Mouse (Mus musculus) gastrocnemius, postnatal 36 days (tissue): ENCODE results near the gene Zfp260. TPM values are rescaled to one million over a fixed set of nuclear protein-coding genes. Genes with fewer than 3 reads are reported as not detected.
"Not testable (repeated sequence)": the region's sequence is repeated elsewhere in the genome, so short reads cannot be mapped to it uniquely, and the experiment has no call there.

Experiments used
- DNase-seq, 2 experiments: peaks; one replicate each; pipeline ENCODE4 v3.0.0; 2022
- intact Hi-C: fragments of 180-260 bp; cut with DNase I; formaldehyde crosslinking; loops from one replicate; pipeline ENCODE4 v1.15.1; 2025
- microRNA-seq, 2 experiments: library from miRNA; unstranded; fragments of <30 nt; microRNA quantifications; one replicate each; pipeline ENCODE4 v1.2.0; 2021
- total RNA-seq, 2 experiments: library from RNA; stranded (reverse); gene quantifications; 2 replicates each; pipeline ENCODE4 v1.2.3; 2021

Zfp260 gene
- total RNA-seq, 2 experiments from 2014 or later = 25.9 to 28.9 TPM

DNA sequence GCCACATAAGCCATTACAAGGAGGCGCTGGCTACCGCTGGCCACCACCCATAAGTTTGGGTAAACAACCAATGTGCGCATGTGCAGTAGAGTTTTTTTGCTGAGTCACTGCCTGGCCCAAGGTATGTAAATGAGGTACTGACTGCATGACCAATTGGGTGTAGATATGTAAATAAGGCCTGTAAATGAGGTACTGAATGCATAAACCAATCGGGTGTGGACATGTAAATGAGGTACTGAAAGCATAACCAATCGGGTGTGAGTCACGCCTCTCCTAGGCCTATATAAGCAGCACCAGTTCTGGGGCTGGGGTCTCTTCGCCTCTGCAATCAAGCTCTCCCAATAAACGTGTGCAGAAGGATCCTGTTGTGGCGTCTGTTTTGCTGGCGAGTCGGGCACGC, 23.4 kb downstream of the Zfp260 start:
- intact Hi-C loops, DNase-seq: not testable (repeated sequence)

DNA sequence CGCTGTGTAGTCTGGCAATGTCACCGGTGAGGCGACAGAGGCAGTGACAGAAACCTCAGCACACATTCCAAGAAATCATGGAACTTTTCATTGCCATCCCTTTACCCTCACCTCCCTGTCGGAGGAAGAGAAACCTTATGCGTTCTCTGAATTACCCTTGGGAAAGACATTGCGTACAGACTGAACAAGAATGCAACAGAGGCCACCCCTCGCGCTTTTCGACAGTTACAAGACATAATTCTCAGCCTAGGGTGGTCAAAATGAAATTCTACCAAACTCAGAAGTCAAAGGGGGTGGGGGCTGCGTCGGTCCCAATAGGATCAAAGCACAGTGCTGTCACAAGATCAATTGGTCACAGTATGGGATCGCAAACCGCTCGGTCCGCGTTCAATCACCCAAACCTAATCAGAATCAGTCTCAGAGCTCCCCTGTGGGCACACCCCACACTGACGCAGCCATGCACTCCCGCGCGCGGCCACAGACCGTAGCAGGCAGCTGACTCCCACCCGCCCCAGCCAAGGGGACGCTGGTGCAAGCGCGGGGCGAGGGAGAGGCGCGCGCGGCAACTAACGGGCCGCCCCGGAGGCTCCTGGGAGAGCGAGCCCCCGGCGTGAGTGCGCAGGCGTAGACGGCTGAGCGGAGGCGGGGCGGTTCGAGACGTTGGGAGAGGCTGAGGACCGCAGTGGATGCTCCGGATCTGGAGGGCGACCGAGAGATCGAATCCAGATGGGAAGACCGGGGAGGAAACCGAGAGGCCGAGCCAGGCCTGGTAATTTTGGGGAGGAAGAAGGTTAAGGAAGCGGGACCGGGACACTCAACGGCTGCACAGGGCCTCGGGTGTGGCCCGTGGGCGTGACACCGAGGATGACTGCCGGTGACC, 27.0 kb downstream of the Zfp260 start, which contains the start of gene Zfp382:
TSS of gene Zfp382 (plus strand) at position 635 of the 880 bp plus-strand sequence.
- intact Hi-C loops = no loop called here

GRCm38 (mm10) chr7:30122188-30122530, 27.6 kb downstream of the Zfp260 start:
- intact Hi-C loops = no loop called here

More for the DNA sequence above, 27.0 kb downstream of the Zfp260 start, which contains the start of gene Zfp382:
- DNase-seq = peak; percentile 85 to 87

DNA sequence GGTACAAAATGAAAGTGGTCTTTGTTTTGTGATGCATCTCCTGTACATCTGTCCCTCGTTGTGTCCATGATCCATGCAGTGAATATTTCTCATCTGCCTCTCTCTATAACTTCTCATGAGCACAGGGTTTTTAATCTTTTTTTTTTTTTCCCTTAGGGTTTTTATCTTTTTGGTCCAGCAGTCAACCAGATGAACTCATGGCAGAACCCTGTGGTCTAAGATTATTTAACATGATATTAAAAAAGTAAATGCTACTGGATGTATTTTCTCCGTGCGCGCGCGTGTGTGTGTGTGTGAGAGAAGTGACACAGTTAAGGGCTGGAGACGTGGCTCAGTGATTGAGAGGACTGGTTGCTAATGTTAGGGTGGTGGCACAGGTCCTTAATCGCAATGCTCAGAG, 35.3 kb downstream of the Zfp260 start:
- intact Hi-C loops = no loop called here
- no peak for DNase-seq

More at GRCm38 (mm10) chr7:30122188-30122530, 27.6 kb downstream of the Zfp260 start:
- DNase-seq = no peak

GRCm38 (mm10) chr7:30132396-30132795, 37.8 kb downstream of the Zfp260 start:
- DNase-seq = no peak

GRCm38 (mm10) chr7:30136826-30137225, 42.2 kb downstream of the Zfp260 start:
- intact Hi-C loops = no loop called here
- DNase-seq = no peak

More at GRCm38 (mm10) chr7:30132396-30132795, 37.8 kb downstream of the Zfp260 start:
- intact Hi-C loops = no loop called here

GRCm38 (mm10) chr7:30143170-30143554, 48.6 kb downstream of the Zfp260 start:
- DNase-seq = no peak
- intact Hi-C loops = no loop called here

GRCm38 (mm10) chr7:30143555-30144209, 49.1 kb downstream of the Zfp260 start:
- peak; percentile 20 to 34 for DNase-seq
- intact Hi-C loops = no loop called here

DNA sequence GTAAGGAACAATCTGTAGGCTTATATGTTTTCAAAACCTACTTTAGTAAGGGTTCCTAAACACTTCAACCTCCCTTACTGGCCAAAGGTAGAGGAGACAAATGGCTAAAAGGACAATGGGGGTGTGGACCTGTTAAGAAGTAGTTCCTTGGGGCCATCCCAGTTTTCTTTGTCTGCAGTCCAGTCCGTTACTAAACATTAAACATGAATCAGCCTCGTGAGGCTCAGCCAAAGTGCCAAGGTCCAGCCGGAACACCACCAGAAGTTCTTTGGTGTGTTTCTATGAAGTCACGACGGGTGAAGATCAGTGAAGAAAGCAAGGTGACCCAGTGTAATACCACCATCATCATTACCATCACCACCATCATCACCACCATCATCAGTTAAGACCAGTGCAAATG, 52.4 kb downstream of the Zfp260 start:
- no peak for DNase-seq
- intact Hi-C loops = no loop called here

GRCm38 (mm10) chr7:30154040-30154439, 59.5 kb downstream of the Zfp260 start:
- intact Hi-C loops = loop anchor here (10.0 kb wide), 1 partner anchor 49 kb away; no protein-coding TSS in a partner anchor
- no peak for DNase-seq

GRCm38 (mm10) chr7:30155507-30155906, 60.9 kb downstream of the Zfp260 start:
- no peak for DNase-seq
- intact Hi-C loops = loop anchor here (10.0 kb wide), 1 partner anchor 51 kb away; no protein-coding TSS in a partner anchor

Small RNAs within 50 kb of the gene (microRNA-seq; reads per million reads assigned to microRNA genes)
- 0 reads per million in 2 experiments for gene Gm23368

Other genes with a start within 250 kb of the Zfp260 start
- 1 to 10 TPM; 1.2 to 1.9 TPM for gene Zfp940, start 241.1 kb upstream of the Zfp260 start, total RNA-seq
- gene Zfp420, start 234.8 kb upstream of the Zfp260 start, total RNA-seq = 1 to 10 TPM; 2.5 to 2.6 TPM
- 1 to 10 TPM; 6.1 to 7.9 TPM for gene Zfp27, start 188.2 kb upstream of the Zfp260 start, total RNA-seq
- gene Zfp383, start 186.6 kb upstream of the Zfp260 start, total RNA-seq = 1 to 10 TPM; 4.0 to 6.3 TPM
- 1 to 10 TPM; 4.8 to 5.5 TPM for gene Zfp74, start 140.7 kb upstream of the Zfp260 start, total RNA-seq
- 10 to 100 TPM; 15.4 to 18.7 TPM for gene Zfp568, start 110.8 kb upstream of the Zfp260 start, total RNA-seq
- gene Zfp14, start 43.4 kb upstream of the Zfp260 start, total RNA-seq = 1 to 10 TPM; 1.6 to 1.9 TPM
- 1 to 10 TPM; 1.4 to 1.7 TPM for gene Zfp82, start 21.9 kb upstream of the Zfp260 start, total RNA-seq
- not detected for gene Gm26920, start 4.4 kb upstream of the Zfp260 start, total RNA-seq
- gene Zfp566, start 4.2 kb upstream of the Zfp260 start, total RNA-seq = 1 to 10 TPM; 1.8 to 2.9 TPM
- gene Zfp382, start 27.2 kb downstream of the Zfp260 start, total RNA-seq = under 1 TPM; 0.59 to 0.99 TPM
- 10 to 100 TPM; 19.2 to 23.6 TPM for gene Zfp146, start 75.0 kb downstream of the Zfp260 start, total RNA-seq
- 1,000 to 10,000 TPM in 1 of 2 experiments, 100 to 1,000 TPM in 1; 976 to 1,017 TPM for gene Cox7a1, start 89.4 kb downstream of the Zfp260 start, total RNA-seq
- 100 to 1,000 TPM; 188 to 196 TPM for gene Capns1, start 104.0 kb downstream of the Zfp260 start, total RNA-seq
- 10 to 100 TPM; 53.9 to 58.8 TPM for gene Polr2i, start 137.2 kb downstream of the Zfp260 start, total RNA-seq
- gene Tbcb, start 137.5 kb downstream of the Zfp260 start, total RNA-seq = 10 to 100 TPM; 29.9 to 30.0 TPM
- gene Ovol3, start 140.9 kb downstream of the Zfp260 start, total RNA-seq = not detected
- gene Thap8, start 185.3 kb downstream of the Zfp260 start, total RNA-seq = under 1 TPM in 1 of 2 experiments, not detected in 1; 0.25 TPM
- 1 to 10 TPM; 2.2 to 2.7 TPM for gene Wdr62, start 185.6 kb downstream of the Zfp260 start, total RNA-seq
- 1 to 10 TPM; 4.5 to 5.6 TPM for gene Clip3, start 197.0 kb downstream of the Zfp260 start, total RNA-seq
- 10 to 100 TPM; 18.3 to 18.4 TPM for gene Alkbh6, start 213.9 kb downstream of the Zfp260 start, total RNA-seq
- gene Syne4, start 220.0 kb downstream of the Zfp260 start, total RNA-seq = 1 to 10 TPM in 1 of 2 experiments, not detected in 1; 1.9 TPM
- gene E130208F15Rik, start 227.0 kb downstream of the Zfp260 start, total RNA-seq = under 1 TPM; 0.48 to 0.72 TPM
- 1 to 10 TPM; 6.9 to 7.3 TPM for gene Sdhaf1, start 229.1 kb downstream of the Zfp260 start, total RNA-seq